Mouse (Mus musculus): ENCODE data around the gene Cd2bp2.
A peak's percentile ranks its signal among the peaks of the same experiment; 100 is the strongest.
"Not testable (repeated sequence)": the region's sequence is repeated elsewhere in the genome, so short reads cannot be mapped to it uniquely, and the experiment has no call there.

The Cd2bp2 gene

DNA sequence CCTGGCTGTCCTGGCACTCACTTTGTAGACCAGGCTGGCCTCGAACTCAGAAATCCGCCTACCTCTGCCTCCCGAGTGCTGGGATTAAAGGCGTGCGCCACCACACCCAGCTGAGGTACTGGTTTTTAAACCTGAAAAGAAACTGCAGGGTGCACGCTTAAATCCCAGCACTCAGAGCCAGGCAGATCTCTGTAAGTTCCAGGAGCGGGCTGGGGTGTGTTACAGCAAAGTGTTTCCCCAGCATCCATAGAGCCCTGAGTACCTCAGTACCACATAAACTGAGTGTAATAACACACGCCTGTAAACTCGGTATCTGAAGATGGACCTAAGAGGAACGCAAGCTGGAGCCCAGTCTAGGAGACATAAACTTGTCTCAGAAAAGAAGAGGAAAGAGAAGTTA, 8.5 kb downstream of the Cd2bp2 start:
- DNase-seq: no peak

- no peak for DNase-seq
Observed at GRCm38 (mm10) chr7:127185601-127186000, 10.2 kb downstream of the Cd2bp2 start.

DNA sequence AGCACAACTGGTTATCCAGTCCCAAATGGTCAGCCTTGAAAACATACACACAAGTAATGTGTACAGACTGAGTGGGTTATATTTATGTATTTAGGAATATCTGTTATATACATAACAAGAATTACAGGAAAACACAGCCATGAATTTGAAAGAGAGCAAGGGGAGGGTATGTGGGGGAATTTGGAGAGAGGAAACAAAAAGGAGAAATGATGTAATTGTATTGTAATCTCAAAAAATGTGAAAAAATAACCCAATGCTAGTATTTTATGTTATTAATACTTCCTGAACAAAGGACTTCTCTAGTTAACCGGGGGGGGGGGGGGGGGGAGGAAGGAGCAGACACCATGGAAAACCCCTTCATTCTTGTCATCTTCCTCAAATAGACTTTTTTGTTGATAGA, 11.1 kb downstream of the Cd2bp2 start:
- no peak for DNase-seq

DNA sequence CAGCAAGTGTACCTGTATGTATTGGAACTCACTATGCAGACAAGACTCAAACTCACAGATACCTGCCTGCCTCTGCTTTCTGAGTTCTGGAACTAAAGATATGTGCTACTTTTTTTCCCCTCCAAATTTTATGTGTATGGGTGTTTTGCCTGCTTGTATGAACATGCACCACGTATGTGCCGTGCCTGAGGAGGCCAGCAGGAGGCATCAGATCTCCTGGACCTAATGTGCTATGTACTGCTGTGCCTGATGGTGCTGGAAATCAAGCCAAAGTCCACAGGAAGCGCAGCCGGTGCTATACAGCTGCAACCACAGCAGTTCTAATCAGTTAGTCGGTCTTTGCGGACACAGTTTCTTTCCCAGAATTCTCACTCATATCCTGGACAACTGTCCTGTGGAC, 12.0 kb downstream of the Cd2bp2 start:
- no peak for DNase-seq

DNA sequence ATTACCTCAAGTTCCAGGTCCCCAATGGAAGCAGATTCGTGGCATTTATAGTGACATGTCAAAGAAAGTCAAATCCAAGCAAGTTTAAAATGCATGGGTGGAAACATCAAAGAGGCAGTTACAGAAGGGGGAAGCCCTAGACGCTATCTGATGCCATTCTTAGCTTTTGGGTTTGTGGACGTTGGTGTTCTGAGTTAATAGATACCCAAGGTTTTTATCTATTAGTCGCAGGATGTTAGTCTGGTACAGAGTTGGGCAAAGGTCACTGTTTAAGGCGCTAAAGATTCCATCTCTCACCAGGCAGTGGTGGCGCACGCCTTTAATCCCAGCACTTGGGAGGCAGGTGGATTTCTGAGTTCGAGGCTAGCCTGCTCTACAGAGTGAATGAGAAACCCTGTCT, 12.5 kb downstream of the Cd2bp2 start:
- DNase-seq: peak; percentile 58

GRCm38 (mm10) chr7:127181724-127182123, 14.1 kb downstream of the Cd2bp2 start:
- not testable (repeated sequence) for DNase-seq

DNA sequence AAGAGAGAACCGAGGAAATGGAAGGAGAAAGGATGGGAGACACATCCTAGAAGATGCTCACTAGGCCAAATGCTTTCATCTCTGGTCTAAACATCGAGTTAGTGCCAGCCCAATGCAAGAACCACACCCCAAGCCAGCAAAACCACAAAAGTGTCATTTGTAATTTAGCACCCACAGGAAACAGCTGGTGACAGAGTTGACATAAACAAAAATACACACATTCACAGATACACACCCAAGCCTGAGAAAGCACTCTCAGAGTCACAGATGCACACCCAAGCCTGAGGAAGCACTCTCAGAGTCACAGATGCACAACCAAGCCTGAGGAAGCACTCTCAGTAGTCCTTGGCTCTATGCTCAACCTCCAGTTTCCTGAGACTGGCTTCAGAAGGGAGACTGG, 15.1 kb downstream of the Cd2bp2 start:
- DNase-seq: no peak

DNA sequence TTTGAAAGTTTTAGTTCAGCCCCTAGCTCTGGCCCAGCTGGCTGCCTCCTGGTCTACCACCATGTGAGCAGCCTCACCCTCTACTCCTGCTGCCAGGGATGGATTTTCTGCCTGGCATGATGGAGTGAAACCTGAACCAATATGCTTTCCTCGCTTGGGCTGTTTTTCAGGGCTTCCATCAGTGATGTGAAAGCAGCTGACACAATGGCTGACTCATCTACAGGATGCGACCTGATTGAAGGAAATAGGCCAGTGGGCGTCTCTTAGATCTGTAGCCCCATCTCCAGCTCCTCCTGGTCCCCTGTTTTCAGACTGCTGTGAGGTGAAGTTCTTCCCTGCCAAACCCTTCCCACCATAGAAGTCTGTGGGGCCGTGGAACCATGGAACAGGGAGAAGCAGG, 18.9 kb downstream of the Cd2bp2 start:
- no peak for DNase-seq

- DNase-seq: no peak
Observed at GRCm38 (mm10) chr7:127166501-127166900, 29.3 kb downstream of the Cd2bp2 start.

- no peak for DNase-seq
Observed at GRCm38 (mm10) chr7:127165607-127166493, 30.0 kb downstream of the Cd2bp2 start.

DNA sequence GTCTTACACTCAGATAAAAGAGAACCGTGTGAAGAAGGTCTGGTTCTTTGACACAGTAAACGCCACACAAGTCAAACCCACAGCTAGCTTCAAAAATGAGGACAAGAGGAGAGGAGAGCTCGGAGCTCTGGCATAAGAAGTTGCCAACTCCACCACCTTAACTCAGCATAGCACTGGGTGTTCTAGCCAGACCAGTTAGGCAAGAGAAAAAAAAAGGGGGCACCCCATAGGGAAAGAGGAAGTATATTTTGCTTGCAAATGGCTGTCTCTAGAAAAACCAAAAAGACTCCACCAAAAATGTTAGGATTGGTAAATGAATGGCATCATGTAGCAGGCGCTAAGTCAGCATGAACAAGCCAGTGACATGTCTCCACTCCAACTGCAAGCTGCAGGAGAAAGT, 31.8 kb downstream of the Cd2bp2 start:
- DNase-seq: no peak

GRCm38 (mm10) chr7:127162546-127162945, 33.3 kb downstream of the Cd2bp2 start:
- DNase-seq: no peak

DNA sequence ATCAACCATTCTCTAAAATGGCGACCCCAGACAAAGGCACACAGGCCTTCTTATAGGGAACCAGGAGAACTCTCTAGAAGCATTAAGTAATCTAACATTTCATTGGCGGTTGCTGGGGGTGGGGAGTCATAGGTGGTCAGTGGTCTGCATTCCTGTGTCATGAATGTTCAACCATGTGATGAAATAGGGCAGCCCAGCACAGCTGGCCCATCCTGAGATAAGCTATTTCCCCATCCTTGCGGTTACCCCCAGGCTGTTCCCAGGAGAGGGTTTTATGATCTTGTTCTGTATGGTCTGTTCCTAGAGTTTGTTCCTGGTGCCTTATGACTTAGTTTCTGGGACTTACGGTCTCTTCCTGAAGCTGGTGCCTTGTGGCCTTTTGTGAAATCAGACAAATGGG, 38.3 kb downstream of the Cd2bp2 start:
- no peak for DNase-seq

DNA sequence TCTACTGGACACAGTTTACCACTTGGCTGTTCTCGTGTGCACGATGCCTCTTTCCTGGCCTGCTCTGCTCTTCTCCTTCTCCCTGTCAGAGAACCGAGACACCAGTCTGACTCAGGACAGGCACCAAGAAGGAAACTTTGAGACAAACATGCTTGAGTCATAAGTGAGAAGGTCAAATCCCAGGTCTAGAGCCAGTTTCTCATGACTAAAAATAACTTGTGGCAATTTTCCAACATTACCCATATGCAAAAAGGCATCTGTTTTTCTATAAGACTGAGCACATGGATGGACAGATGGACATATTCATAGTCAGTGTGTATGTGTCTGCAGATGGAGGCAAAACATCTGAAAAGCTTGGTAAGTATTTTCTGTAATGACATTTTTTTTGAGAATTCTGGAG, 42.4 kb downstream of the Cd2bp2 start:
- DNase-seq: no peak

GRCm38 (mm10) chr7:127152464-127152863, 43.4 kb downstream of the Cd2bp2 start:
- DNase-seq: no peak

DNA sequence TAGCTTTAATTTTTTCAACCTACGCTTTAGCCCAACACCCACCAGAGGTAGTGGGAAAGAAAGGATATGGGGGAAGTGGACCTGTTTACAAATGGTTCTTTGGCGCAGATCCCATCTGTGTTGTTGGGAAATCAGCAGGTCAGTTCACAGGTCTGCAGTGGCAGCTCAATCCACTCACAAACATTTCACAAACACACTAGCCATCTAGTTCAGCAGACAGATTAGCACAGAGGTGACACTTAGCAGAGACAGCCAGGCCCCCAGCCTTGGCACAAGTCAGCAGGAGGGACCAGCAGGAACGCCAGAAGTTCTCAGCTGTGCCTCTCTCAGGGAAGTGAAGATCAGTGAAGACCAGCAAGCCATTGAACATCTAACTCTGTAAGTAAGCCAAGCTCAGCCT, 47.9 kb downstream of the Cd2bp2 start:
- no peak for DNase-seq

DNA sequence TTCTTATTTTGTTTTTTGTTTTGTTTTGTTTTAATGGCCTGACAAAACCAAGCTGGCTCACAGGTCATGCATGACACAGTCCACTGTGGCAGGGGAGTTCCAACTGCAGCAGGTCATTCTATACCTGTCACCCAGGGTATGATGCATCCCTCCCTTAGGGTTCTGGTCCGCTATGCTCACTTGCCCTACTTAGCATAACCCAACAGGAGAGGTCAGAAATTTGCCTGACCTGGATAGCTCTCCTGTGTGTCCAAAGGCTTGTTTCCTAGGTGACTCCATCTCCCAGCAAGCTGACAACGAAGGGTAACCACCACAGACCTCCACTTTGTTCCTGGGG, 49.6 kb downstream of the Cd2bp2 start:
- DNase-seq: no peak

DNA sequence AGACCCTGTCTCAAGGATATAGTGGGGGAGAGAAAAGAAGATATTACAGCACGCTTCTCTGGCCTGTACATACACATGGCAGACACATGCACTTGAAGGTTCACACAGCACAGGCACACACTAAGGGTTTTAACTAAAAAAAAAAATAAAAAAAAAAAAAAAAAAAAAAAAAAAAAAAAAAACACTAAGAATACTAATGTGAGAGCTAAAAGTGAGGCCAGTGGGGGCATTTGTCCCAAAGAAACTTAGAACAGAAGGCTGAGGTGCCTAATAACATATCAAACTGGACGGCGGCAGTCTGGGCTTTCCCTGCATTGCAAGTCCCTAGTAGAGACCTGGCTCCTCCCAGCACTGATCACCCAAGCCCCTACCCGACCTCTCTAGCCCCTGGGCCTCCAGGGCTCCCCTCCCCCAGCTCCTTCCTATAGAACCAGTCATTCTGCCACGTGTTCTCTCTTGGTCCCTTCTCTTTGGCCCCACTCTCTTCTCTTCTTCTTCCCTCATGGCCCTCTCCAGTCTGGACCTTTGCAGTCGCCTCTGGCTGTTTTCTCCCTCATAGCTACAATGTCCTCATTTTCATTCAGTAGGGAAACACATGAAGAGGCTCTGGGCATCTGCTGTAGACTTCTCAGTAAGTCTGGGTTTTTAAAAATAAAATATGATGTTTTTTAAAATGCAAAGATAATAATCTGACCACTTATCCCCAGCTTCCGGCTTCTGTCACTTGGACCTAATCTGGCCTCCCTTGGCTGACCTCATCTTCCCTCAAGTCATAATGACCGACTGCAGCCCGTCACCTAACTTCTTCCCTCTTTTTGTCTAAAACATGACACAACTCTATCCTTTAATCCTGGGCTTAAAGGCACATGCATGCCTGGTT, 50.2 kb downstream of the Cd2bp2 start:
- no peak for DNase-seq

DNA sequence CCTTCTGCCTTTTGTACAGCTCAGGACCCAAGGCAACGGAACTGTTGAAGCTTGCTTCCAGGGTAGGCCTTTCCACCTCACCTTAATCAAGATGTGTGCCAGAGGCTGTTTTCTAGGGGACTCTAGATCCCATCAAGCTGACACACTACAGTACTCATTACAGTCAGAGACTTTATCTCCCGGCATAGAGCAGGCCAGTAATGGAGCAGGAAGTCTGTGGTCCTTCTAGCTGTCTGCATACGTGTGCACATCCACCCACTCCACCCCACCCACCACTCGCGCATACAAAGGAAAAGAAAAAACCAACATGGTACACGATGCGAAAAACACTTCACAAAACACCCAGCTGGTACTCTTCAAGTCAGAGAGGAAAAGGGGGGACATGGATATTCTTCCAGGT, 51.4 kb downstream of the Cd2bp2 start:
- DNase-seq: no peak

DNA sequence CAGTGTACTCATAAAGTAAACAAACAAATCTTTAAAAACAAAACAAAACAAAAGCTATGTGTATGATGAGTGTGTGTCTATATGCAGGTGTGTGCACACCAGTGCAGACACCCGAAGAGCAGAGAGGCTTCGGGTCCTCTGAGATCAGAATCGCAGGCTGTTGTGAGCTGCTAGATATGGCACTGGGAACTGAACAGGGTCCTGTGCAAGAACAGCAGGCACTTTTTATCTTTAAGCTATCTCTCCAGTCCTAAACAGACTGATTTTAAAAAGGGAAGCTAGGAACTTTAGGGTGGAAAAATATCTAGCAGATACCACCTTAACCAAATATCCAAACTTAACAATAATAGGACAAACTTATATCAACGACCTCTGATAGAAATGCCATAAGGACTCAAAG, 53.2 kb downstream of the Cd2bp2 start:
- no peak for DNase-seq

- DNase-seq: no peak
Observed at GRCm38 (mm10) chr7:127142214-127142613, 53.6 kb downstream of the Cd2bp2 start.
